Mouse (Mus musculus): ENCODE results near the gene Rbpj. TPM values are rescaled to one million over a fixed set of nuclear protein-coding genes. Genes with fewer than 3 reads are reported as not detected.

Gene Rbpj
- polyA plus RNA-seq, 2 experiments, result 6.5 to 7.0 TPM

DNA sequence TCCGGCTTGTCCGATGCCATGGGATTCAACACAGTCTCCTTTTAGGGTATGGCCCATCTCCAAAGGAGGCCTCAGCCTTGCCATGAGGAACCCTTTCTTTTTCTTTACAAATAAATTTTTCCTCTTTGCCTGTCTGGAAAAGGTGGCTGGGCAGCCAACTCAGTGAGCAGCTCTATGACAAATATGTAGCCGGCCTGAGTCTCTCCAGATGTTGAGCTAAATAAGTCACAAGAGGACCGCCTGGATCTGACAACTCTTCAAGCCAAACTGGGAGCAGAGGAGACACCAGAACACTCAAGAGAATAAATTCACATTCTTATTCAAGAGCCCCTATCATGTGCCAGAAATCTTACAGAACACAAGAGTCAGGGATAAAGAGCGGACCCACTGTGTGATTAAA is 10.5 kb upstream of the Rbpj start:
- DNase-seq (ENCODE audit: low read depth in 3 of 3, low spot score in 3 of 3) (no peak), ATAC-seq (ENCODE audit: insufficient read depth) (no peak)
- Histone ChIP-seq H3K27me3 (ENCODE audit: control insufficient read depth, insufficient read depth, low read length) (no peaks in the 10 kb centered on the region), H3K9me3 (ENCODE audit: control insufficient read depth, low read length) (no peaks in the 10 kb centered on the region), H3K4me1 (replicated peaks; ENCODE audit: control insufficient read depth in 2 of 2, insufficient read depth in 2 of 2, low read length in 1 of 2) (peaks cover 0 to 3% of the 10 kb centered on the region in 2 experiments; a peak in 1 of 4 replicates), H3K9ac (replicated peaks) (no peak overlapping the region), H3K36me3 (replicated peaks; ENCODE audit: control insufficient read depth, insufficient read depth, low read depth) (no peaks in the 10 kb centered on the region), H3K4me3 (ENCODE audit: insufficient read depth in 1 of 2, low read depth in 2 of 2, low read length in 2 of 2) (no peak overlapping the region), H3K4me2 (ENCODE audit: low read depth) (no peak overlapping the region), H3K27ac (no peak overlapping the region)
- no peak for TF ChIP-seq EP300 (IDR thresholded peaks at IDR 0.05; ENCODE audit: low read depth)
- no peak for TF ChIP-seq CTCF (IDR thresholded peaks at IDR 0.05; ENCODE audit: low read depth)
- WGBS (ENCODE audit: insufficient replicate concordance), result 76% methylated on average over 5 of the region's 5 CpGs

DNA sequence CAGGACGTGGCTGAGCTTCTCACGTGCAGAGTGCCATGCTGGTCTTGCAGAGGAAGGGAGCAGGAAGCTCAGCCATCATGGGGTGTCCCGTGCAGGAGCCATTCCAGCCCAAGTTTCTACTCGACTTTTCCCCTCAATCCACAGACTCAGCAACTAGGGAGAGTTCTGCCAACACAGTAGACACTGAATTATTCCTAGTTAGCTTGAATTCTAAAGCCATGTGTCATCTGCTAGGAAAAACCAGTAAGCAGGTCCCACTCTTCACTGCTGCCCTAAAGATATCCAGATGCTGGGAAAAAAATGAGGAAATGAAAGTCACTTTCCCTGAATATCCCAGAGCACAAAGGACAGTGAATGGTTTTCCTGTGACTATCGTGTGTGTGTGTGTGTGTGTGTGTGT is 5.8 kb upstream of the Rbpj start:
- H3K36me3 ChIP-seq (replicated peaks; ENCODE audit: control insufficient read depth, insufficient read depth, low read depth), result no peaks in the 10 kb centered on the region
- WGBS (ENCODE audit: insufficient replicate concordance), result 40% methylated on average over 5 of the region's 5 CpGs

DNA sequence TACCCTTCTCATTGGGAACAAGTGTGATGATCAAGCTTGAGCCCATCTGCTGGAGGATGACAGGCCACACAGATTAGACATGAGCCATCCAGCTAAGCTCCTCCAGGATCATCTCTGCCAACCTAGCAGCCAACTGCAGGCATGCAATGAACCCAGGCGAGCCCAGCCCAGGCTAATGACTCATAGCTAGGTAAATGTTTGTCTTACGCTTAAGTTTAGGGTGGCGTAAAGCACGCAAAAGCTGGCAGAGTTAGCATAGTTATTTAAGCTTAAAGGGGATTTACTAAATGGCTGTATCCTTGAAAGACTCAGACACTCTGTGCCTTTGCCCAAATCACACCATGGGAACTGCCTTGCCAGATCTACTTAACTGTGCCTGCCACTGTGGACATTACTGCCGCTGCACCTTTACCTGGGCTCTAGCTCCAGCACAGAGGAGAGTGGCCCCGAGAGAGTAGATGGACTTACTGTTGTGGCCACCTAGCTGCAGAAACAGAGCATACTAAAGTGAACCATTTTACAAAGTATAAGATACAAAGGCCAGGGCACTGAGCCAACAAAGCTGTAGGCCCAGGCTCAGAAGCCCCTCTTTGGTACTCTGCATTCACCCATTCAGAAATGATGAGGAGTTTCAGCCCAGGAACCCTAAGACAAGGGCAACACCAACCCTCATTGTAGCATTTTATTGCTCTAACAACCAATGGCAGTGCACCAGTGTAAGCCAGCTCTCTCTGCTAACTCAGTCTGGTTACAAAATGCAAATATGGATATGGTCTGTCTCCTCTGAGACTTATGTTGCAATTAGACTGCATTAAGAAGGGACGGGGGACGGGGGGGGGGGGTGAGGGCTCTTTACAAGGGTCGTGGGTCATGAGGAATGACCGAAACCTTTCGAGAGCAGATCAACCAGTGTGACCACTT is 2.6 kb upstream of the Rbpj start:
- 75% methylated on average over 11 of the region's 11 CpGs for WGBS (ENCODE audit: insufficient replicate concordance)
- Histone ChIP-seq H3K9ac (replicated peaks) (no peak overlapping the region), H3K27me3 (ENCODE audit: control insufficient read depth, insufficient read depth, low read length) (no peaks in the 10 kb centered on the region), H3K4me2 (ENCODE audit: low read depth) (no peak overlapping the region), H3K27ac (no peak overlapping the region), H3K9me3 (ENCODE audit: control insufficient read depth, low read length) (no peaks in the 10 kb centered on the region), H3K4me1 (replicated peaks; ENCODE audit: control insufficient read depth in 2 of 2, insufficient read depth in 2 of 2, low read length in 1 of 2) (no peaks in the 10 kb centered on the region), H3K36me3 (replicated peaks; ENCODE audit: control insufficient read depth, insufficient read depth, low read depth) (no peaks in the 10 kb centered on the region), H3K4me3 (ENCODE audit: insufficient read depth in 1 of 2, low read depth in 2 of 2, low read length in 2 of 2) (no peak overlapping the region)
- no peak for ATAC-seq (ENCODE audit: insufficient read depth)
- no peak for TF ChIP-seq CTCF (IDR thresholded peaks at IDR 0.05; ENCODE audit: low read depth)
- no peak for TF ChIP-seq EP300 (IDR thresholded peaks at IDR 0.05; ENCODE audit: low read depth)
- no peak for DNase-seq (ENCODE audit: low read depth in 3 of 3, low spot score in 3 of 3)

More for the DNA sequence above, 5.8 kb upstream of the Rbpj start:
- no peak for ATAC-seq (ENCODE audit: insufficient read depth)
- Histone ChIP-seq H3K27me3 (ENCODE audit: control insufficient read depth, insufficient read depth, low read length) (no peaks in the 10 kb centered on the region), H3K4me3 (ENCODE audit: insufficient read depth in 1 of 2, low read depth in 2 of 2, low read length in 2 of 2) (no peak overlapping the region), H3K4me2 (ENCODE audit: low read depth) (no peak overlapping the region), H3K4me1 (replicated peaks; ENCODE audit: control insufficient read depth in 2 of 2, insufficient read depth in 2 of 2, low read length in 1 of 2) (no peaks in the 10 kb centered on the region), H3K27ac (no peak overlapping the region), H3K9ac (replicated peaks) (no peak overlapping the region), H3K9me3 (ENCODE audit: control insufficient read depth, low read length) (no peaks in the 10 kb centered on the region)
- no peak for DNase-seq (ENCODE audit: low read depth in 3 of 3, low spot score in 3 of 3)
- no peak for TF ChIP-seq CTCF (IDR thresholded peaks at IDR 0.05; ENCODE audit: low read depth)
- TF ChIP-seq EP300 (IDR thresholded peaks at IDR 0.05; ENCODE audit: low read depth), result no peak

DNA sequence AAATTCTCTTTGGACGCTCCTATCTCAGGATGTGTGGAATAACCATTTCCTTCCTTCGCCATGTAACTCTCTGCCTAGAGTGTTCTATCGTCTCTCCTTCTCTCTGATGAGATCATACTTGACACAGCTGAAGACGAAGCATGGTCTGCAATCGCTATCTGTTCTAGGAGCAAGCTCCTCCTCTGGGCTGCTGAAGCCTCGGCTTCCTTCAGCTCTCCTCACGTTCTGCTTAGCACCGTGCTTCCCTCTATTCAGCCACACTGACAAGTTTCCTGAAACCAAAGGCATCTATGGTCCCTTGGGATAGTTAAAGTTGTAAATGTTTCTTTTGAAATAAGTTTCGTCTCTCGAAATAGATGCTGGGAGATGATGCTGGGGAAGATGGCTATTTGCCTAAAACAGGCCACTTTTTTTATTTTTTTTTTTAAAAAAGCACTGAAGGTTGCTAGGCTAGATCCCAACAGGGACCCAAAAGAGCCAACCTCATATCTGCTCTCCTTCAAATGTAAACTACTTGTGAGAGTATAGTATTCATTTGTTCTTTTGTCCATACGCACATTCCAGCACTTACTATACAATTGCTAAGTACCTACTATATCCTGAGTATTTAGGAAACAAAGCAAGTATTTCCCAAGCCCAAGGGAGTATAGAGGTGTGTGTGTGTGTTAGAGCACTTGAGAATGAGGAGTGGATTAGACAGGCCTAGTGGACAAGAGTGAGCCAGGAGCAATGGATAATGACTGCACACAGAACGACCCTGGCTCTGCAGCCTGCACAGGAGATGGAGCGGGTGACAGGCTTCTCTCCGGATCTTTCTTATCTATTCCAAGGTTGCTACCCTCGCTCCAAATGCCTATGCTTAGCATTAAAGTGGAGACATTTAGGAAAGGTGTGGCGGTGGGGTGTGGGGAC is 726 bp downstream of the Rbpj start:
- Histone ChIP-seq H3K4me3 (ENCODE audit: insufficient read depth in 1 of 2, low read depth in 2 of 2, low read length in 2 of 2) (no peak overlapping the region), H3K36me3 (replicated peaks; ENCODE audit: control insufficient read depth, insufficient read depth, low read depth) (no peaks in the 10 kb centered on the region), H3K27me3 (ENCODE audit: control insufficient read depth, insufficient read depth, low read length) (no peaks in the 10 kb centered on the region), H3K4me2 (ENCODE audit: low read depth) (no peak overlapping the region), H3K27ac (no peak overlapping the region), H3K9ac (replicated peaks) (no peak overlapping the region), H3K9me3 (ENCODE audit: control insufficient read depth, low read length) (no peaks in the 10 kb centered on the region), H3K4me1 (replicated peaks; ENCODE audit: control insufficient read depth in 2 of 2, insufficient read depth in 2 of 2, low read length in 1 of 2) (peaks cover 0 to 3% of the 10 kb centered on the region in 2 experiments; a peak in 1 of 4 replicates)
- ATAC-seq (ENCODE audit: insufficient read depth) (no peak), DNase-seq (ENCODE audit: low read depth in 3 of 3, low spot score in 3 of 3) (no peak)
- TF ChIP-seq CTCF (IDR thresholded peaks at IDR 0.05; ENCODE audit: low read depth), result no peak
- no peak for TF ChIP-seq EP300 (IDR thresholded peaks at IDR 0.05; ENCODE audit: low read depth)
- WGBS (ENCODE audit: insufficient replicate concordance), result 46% methylated on average over 16 of the region's 16 CpGs

- ATAC-seq (ENCODE audit: insufficient read depth) (no peak), DNase-seq (ENCODE audit: low read depth in 3 of 3, low spot score in 3 of 3) (no peak)
- Histone ChIP-seq H3K36me3 (replicated peaks; ENCODE audit: control insufficient read depth, insufficient read depth, low read depth) (no peaks in the 10 kb centered on the region), H3K4me1 (replicated peaks; ENCODE audit: control insufficient read depth in 2 of 2, insufficient read depth in 2 of 2, low read length in 1 of 2) (peaks cover 0 to 3% of the 10 kb centered on the region in 2 experiments; a peak in 1 of 4 replicates), H3K27ac (no peak overlapping the region), H3K9ac (replicated peaks) (no peak overlapping the region), H3K9me3 (ENCODE audit: control insufficient read depth, low read length) (no peaks in the 10 kb centered on the region), H3K27me3 (ENCODE audit: control insufficient read depth, insufficient read depth, low read length) (no peaks in the 10 kb centered on the region), H3K4me2 (ENCODE audit: low read depth) (no peak overlapping the region), H3K4me3 (ENCODE audit: insufficient read depth in 1 of 2, low read depth in 2 of 2, low read length in 2 of 2) (no peak overlapping the region)
- WGBS (ENCODE audit: insufficient replicate concordance), result 63% methylated on average over 9 of the region's 9 CpGs
- TF ChIP-seq EP300 (IDR thresholded peaks at IDR 0.05; ENCODE audit: low read depth) (no peak), CTCF (IDR thresholded peaks at IDR 0.05; ENCODE audit: low read depth) (no peak)
Observed at GRCm38 (mm10) chr5:53467602-53468001, 1.6 kb downstream of the Rbpj start.
